Mouse (Mus musculus): ENCODE results near the gene Alas2.

The Alas2 gene

DNA sequence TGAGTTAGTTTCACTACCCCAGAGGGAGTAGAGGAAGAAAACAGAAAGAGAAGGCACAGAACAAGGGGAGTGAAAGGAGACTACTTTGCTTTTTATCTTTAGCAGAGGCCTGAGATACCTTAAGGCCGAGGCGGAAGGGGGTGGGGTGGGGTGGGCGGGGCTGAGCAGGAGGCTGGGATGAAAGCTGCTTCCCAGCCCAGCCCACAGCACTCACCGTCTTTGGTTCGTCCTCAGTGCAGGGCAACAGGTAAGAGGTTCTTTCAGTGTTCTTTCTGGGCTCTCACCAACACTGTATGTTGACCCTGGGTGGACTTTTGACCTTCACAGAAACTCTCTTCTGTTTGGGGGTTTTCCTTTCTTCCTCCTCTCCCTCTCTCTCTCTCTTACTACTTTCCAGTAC lies at the start of gene Alas2:
Alas2 (plus strand) TSS at position 137 of the 400 bp plus-strand sequence.
- no peak for DNase-seq (ENCODE audit: inconsistent age in 2 of 2, low spot score in 1 of 2)

- DNase-seq (ENCODE audit: inconsistent age in 2 of 2, low spot score in 1 of 2): no peak
These were observed 38.5 kb upstream of the Alas2 start for GRCm38 (mm10) chrX:150508696-150509095.

DNA sequence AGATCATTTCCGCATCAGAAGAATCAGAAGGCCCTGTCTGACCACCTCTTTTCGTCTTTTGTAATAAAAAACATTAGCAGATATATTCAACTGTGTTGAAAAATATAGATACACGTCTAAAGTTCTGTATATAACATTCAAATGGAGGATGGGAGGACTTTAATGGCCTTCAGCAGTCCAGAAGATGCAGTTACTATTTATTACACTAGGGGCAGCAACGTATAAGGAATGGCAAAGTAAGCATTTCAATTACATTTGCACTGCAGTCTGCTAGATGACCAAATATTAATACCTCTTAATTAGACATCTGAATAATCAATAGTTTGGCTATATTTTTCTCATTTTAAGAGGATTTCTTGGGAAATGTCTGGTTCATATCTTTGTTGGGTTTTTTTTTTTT lies 36.5 kb upstream of the Alas2 start:
- DNase-seq (ENCODE audit: inconsistent age in 2 of 2, low spot score in 1 of 2): peak in 1 of 2 experiments; percentile 80

- DNase-seq (ENCODE audit: inconsistent age in 2 of 2, low spot score in 1 of 2): peak in 1 of 2 experiments; percentile 53
These were observed 35.9 kb upstream of the Alas2 start for GRCm38 (mm10) chrX:150511274-150511673.

GRCm38 (mm10) chrX:150514127-150514526 lies 33.0 kb upstream of the Alas2 start:
- no peak for DNase-seq (ENCODE audit: inconsistent age in 2 of 2, low spot score in 1 of 2)

GRCm38 (mm10) chrX:150516015-150516414 lies 31.2 kb upstream of the Alas2 start:
- DNase-seq (ENCODE audit: inconsistent age in 2 of 2, low spot score in 1 of 2): no peak

DNA sequence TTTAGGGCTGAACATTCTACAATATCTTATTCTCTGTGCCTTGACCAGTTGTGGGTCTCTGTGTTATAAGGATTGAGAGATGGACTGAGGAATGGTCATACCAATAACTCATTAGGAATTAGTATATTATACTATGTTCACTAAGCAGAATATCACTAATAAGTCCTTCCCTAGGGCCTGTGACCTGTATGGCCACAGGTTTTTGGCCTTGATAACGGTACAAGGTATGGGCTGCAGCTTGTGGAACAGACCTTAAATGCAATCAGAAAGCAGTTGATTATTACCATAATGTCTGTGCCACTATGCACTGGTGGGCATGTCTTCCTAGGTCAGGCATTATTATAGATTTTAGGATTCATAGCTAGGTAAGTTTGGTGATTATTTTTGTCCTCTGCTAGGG lies 30.7 kb upstream of the Alas2 start:
- no peak for DNase-seq (ENCODE audit: inconsistent age in 2 of 2, low spot score in 1 of 2)

DNA sequence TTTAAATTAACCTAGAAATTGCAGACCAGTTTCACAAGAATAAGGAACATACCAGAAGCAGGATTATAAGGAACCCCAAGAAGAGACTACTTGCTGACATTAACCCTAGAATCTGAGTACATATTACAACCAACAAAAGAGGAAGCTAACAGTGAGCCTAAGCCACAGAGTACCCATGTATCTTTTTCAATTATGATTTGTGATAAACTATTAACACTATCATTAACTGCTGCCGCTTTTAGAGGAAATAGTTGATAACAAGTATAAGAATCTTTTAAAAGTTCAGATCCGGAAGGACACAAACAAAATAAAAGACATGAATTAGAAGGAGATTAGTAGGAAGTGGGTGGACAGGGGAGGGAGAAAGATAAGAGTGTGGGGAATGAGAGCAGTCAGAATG lies 7.1 kb upstream of the Alas2 start:
- DNase-seq (ENCODE audit: inconsistent age in 2 of 2, low spot score in 1 of 2): no peak

GRCm38 (mm10) chrX:150541684-150542083 lies 5.5 kb upstream of the Alas2 start:
- no peak for DNase-seq (ENCODE audit: inconsistent age in 2 of 2, low spot score in 1 of 2)

GRCm38 (mm10) chrX:150549639-150550038 lies 2.5 kb downstream of the Alas2 start:
- no peak for DNase-seq (ENCODE audit: inconsistent age in 2 of 2, low spot score in 1 of 2)

DNA sequence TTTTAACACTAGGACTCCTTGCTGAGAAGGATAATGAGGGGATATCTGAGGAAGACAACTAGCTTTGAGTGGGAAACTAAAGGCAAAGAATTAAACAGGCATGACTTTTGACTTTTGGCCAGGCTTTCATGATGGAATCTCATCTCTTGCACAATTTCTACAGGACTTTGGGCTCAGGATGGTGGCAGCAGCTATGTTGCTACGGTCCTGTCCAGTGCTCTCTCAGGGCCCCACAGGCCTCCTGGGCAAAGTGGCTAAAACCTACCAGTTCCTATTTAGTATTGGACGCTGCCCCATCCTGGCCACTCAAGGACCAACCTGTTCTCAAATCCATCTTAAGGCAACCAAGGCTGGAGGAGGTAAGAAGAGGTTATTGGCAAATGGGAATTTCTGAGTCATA lies 4.8 kb downstream of the Alas2 start:
- peak in 1 of 2 experiments; percentile 55 for DNase-seq (ENCODE audit: inconsistent age in 2 of 2, low spot score in 1 of 2)

- no peak for DNase-seq (ENCODE audit: inconsistent age in 2 of 2, low spot score in 1 of 2)
These were observed 6.9 kb downstream of the Alas2 start for GRCm38 (mm10) chrX:150554032-150554431.

DNA sequence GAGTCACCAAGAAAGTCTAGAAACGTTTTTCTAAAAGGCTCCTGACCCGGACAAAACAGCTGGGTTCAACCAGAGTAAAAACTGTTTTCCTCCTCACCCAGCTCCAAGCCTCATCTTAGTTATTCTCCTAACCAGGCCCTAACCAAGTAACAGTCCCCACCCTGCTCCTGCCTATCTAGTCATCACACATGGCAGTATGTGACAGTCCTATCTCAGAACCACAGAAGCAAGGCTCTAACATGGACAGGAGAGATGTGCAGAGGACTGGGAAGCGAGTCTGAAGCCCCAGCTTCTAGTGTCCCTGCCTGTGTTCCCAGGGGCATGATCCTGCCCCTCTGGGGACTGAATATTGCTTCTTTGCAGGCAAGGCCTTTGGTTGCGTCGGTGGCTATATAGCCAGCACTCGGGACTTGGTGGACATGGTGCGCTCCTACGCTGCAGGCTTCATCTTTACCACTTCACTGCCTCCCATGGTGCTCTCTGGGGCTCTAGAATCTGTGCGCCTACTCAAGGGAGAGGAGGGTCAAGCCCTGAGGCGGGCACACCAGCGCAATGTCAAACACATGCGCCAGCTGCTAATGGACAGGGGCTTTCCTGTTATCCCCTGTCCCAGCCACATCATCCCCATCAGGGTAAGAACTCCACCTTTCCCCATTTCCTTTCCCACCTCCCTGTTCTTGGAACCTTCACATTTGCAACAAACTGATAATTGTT lies 17.6 kb downstream of the Alas2 start:
- no peak for DNase-seq (ENCODE audit: inconsistent age in 2 of 2, low spot score in 1 of 2)

DNA sequence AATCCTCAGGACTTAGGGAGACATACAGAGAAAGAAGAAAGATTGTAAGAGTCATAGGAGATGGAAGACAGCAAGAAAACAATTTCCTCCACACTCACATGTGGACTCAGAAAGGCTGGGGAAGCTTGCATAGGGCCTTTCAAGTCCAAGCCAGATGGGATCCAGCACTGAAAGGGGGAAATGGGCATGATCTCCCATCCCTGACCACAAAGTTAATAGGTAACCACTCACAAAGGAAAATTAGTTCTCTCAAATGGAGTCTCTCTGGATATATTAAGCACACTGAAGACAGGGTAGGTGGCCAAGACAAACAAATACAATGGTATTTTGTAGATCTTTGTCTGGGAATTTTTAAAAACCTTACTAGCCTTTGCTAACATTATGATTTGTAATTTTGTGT lies 34.7 kb downstream of the Alas2 start:
- no peak for DNase-seq (ENCODE audit: inconsistent age in 2 of 2, low spot score in 1 of 2)

DNA sequence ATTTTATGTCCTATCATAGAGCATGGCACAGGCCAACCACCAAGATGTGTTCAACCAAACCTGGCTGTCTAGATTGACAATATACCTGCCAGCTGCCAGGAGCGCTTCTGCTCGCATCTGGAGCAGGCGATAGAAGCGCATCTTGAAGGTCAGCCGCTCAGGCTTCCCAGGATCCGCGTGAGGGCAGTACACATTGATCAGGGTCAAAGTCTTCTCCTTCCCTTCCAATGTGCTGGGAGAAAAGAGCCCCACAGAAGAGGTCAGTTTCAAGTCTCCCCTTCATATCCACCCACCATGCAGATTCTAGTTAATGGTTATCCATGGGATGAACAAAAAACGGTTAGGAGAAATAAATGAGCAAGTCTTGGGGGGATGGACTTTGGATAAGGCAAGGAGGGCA lies 37.9 kb downstream of the Alas2 start:
- DNase-seq (ENCODE audit: inconsistent age in 2 of 2, low spot score in 1 of 2): no peak

GRCm38 (mm10) chrX:150588023-150588764 lies 41.0 kb downstream of the Alas2 start, which contains the start of gene Pfkfb1:
Pfkfb1 (plus strand) TSS chrX:150588229.
- DNase-seq (ENCODE audit: inconsistent age in 2 of 2, low spot score in 1 of 2): peak; percentile 87 to 93

DNA sequence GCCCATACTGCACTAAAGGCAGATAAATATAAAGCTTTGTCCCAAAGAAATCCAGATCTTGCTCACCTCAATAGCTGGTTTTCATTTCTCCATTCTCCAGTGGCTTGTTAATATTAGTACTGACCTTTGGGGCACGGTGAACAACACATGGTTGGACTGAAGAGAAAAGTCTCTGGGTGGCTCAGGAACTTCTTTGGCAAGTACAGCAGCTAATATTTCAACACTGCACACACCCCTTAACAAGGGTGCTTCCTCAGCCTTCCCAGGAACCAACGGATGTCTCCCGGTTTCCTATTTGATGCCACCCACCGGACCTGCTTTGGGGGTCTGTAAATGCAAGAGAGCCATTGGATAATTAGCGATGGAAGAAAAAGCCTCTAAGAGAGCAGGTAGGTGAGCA lies 42.5 kb downstream of the Alas2 start, which contains the start of gene Apex2:
Apex2 (minus strand) TSS at position 173 of the 400 bp plus-strand sequence.
- peak in 1 of 2 experiments; percentile 34 for DNase-seq (ENCODE audit: inconsistent age in 2 of 2, low spot score in 1 of 2)

- DNase-seq (ENCODE audit: inconsistent age in 2 of 2, low spot score in 1 of 2): peak; percentile 23 to 68
These were observed 46.3 kb downstream of the Alas2 start for GRCm38 (mm10) chrX:150593266-150594035.

GRCm38 (mm10) chrX:150594176-150594575 lies 47.0 kb downstream of the Alas2 start:
- peak in 1 of 2 experiments; percentile 31 for DNase-seq (ENCODE audit: inconsistent age in 2 of 2, low spot score in 1 of 2)

GRCm38 (mm10) chrX:150595016-150595760 lies 48.0 kb downstream of the Alas2 start:
- peak; percentile 41 to 42 for DNase-seq (ENCODE audit: inconsistent age in 2 of 2, low spot score in 1 of 2)

DNA sequence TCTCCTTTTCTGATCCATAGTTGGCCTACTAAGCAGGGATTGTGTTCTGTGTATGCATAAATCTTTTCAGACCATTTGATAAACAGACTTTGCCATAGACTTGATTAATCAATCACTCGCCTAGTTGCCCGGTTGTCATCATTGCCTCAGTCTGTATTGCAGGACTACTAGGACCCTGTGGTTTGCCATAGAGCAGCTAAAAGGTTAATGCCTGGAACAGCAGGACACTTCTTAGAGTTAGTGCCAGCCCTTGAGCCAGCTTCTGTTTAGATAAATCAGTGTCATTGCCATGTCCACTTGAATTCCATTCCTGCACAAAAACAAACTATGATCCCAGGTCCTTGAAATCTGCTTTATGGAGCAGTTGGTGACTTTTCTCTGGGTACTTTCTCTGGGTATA lies 51.7 kb downstream of the Alas2 start:
- peak; percentile 38 to 65 for DNase-seq (ENCODE audit: inconsistent age in 2 of 2, low spot score in 1 of 2)

Data from adrenal gland, adult (tissue).